Mouse (Mus musculus) hindlimb bud, embryonic 11.5 days (tissue): ENCODE data around the gene Sox10.

Source experiments
- DNase-seq: peaks from one replicate; pipeline ENCODE4 v3.0.0-alpha.2; 2012; ENCODE audit warnings: low read depth, low spot score; ENCODE audit errors: extremely low spot score

The Sox10 gene

DNA sequence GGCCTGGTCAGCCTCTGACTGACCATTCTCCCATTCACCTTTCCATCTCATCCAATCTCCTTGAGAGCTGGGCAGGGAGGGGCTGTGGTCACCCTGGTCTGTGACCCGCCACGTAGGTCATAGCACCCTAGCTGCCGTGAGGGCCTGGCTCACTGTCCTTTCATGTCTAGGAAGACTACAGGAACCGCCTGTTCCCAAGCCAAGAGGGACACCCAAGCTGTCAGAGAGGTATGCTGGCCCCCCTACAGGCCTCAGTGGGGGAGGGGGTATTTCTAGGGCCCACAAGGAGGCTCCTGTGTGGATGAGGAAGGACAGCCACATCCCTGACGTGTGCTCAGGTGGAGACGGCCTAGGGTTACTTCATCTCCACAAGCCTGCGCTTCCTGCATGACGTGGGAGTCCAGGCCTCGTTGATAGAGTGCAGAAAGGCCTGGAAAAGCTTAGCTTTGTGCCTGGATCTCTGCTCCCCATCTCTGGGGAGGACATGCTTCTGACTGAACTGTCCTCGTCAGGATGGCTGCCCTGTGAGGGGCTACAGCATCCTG, 40.6 kb downstream of the Sox10 start:
- no peak for DNase-seq

DNA sequence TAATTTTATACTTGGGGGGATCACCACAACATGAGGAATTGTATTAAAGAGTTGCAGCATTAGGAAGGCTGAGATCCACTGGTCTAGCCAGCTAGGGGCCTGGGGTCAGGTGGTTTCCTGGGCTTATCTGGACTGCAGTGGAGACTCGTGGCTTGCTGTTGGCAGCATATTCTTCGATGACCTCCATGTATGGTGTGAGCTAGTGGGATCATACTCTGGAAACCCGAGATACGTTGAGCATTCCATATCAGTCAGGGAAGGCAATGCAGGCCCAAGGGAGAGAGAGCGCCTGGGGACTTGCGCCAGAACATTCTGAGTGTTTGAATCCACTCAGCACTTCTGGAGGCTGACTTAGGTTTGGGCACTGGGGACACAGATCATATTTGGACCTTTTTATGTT, 41.3 kb downstream of the Sox10 start:
- no peak for DNase-seq

DNA sequence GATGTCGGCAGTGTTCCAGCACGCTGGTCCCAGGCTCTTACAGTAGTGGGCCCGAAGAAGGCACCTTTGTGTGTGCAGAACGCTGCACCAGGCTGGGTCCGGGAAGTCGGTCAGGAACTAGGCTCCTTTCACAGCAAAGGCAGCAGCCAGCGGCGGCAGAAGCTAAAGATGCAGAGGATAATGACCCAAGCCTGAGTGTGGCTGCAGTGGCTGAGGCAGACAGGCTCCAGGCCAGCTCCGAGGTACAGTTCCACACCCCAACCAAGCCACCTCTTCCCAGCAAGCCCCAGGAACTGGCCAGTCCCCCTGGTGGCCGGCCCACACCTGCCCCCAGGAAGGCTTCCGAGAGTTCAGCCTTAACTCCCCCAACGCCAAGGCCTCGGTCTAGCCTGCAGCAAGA, 42.5 kb downstream of the Sox10 start:
- no peak for DNase-seq

DNA sequence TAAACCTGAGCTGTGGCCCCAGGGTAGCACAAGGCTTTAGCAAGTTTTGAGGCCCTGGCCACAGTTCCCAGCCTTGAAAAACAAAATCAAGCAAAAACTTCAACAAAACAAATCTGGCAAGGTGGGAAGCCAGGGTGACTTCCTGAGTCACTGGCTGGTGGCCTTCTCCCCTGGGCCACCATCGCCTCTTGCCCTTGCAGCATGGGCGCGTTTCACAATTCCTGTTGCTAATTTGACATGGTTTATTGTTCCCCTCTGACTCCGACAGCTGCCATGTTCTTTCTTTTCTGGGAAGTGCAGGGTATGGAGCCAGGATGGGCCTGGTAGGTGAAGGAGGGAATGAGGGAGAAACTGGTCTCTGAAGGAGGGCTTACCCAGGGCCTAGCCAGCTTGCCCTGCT, 42.9 kb downstream of the Sox10 start:
- no peak for DNase-seq

GRCm38 (mm10) chr15:79119491-79119890, 45.5 kb downstream of the Sox10 start:
- DNase-seq, result no peak

- no peak for DNase-seq
Observed at GRCm38 (mm10) chr15:79115276-79115675, 49.8 kb downstream of the Sox10 start.

DNA sequence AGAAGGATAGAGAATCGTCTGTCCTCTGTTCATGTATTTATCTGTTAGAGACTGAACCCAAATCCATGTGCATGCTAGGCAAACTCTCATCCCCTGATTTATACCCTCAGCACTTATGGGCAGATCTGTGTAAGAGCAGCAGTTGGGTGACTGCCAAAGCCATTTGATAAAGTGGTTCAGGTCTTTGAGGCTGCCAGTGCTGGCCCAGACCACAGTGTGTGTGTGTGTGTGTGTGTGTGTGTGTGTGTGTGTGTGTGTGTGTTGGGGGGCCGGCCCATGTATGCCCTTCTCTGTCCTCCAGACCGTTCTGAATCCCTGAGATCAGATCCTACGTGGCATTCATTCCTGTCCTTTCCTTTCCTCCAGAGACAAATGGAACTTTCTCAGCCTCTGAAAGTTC, 53.3 kb downstream of the Sox10 start:
- DNase-seq, result no peak

DNA sequence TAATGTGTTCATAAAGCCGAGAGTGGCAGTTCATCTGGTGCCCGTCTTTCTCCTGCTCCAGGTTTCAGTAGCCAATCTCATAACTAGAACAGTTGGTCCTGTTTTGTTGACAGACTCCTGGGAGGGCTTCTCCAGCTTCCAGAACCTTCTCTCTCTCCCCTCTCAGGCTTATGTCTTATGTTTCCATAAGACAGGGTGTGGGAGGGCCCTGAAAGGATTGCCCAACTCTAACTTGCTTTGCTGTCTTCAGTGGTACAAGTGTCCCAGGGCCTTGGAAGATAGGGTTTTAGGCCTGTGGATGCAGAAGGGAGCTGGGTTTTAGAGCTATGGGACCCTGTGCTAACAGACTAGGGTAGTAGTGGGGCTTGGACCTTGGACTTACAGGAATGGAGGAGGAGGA, 54.5 kb downstream of the Sox10 start:
- no peak for DNase-seq

DNA sequence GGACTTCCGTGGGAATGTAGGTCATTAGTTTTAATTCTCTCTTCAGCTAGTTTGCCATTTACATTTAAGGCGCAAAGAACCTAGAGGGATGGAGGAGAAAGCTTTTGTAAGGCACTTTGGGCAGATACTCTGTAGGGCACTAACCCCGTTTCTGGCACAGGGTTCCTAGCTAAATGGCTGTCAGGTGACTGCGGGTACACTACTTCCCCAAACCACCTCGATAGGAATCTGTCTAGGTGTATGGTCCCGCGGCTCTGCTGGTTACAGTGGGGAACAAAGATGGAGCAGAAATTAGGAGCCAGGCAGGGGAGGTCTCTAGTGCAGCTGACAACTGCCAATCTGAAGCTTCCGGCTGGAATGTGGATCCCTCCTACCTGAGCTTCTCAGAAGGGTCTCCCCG, 55.0 kb downstream of the Sox10 start:
- DNase-seq, result no peak

DNA sequence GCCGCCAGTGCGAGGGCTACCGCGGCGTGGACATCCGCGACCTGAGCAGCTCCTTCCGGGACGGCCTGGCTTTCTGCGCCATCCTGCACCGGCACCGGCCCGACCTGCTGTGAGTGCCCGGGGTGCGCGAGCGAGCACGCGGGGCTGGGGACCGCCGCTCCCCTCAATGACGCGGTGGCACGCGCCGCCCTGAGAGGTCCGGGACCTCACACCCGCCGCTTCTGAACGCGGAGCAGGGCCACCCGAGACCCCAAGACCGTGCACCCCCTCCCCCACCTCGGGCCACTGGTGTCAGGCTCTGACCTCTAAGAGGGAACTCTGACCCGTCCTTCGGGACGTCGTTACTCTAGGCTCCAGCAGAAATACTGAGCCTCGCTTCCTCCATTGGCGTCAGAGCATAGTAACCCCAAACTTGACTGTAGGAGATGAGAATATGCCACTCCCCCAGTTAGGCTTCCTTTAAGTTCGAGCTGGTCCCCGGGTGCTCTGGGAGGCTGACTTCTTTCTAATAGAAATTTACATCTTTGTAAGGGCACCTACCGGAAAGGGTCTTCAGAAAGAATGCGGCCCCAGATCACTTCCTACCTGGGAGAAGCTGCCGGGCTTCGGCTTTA, 55.6 kb downstream of the Sox10 start:
- no peak for DNase-seq

GRCm38 (mm10) chr15:79108421-79109320, 56.4 kb downstream of the Sox10 start, which contains the start of gene Micall1:
TSS of gene Micall1 (plus strand) at chr15:79108898.
- DNase-seq, result peak; percentile 47

DNA sequence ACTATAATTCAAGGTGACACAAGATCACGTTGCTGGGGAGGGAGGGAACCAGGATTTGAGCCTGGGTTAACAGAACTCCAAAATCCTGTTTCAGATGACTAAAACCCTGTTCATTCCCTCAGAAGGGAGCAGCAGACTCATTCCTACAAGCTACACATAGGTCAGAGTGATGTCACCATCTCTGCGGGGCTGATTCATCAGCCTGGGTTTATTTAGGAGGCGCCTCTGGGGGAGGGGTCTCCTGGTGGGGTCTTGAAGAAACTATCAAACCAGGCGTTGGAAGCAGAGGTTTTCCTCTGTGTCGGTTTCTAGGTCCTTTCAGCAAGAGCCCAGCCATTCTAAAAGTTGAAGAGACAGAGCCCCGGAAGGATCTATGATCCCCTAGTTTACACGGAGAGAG, 57.1 kb downstream of the Sox10 start:
- DNase-seq, result no peak

- DNase-seq, result no peak
Observed at GRCm38 (mm10) chr15:79105804-79106203, 59.2 kb downstream of the Sox10 start.
